Mouse (Mus musculus) ovary, adult 18-20 months (tissue): ENCODE data around the gene Htra2.

Experiments used
- DNase-seq: peaks from one replicate; pipeline ENCODE4 v3.0.0; 2022; ENCODE audit warnings: low spot score, mixed read lengths

Htra2 gene

DNA sequence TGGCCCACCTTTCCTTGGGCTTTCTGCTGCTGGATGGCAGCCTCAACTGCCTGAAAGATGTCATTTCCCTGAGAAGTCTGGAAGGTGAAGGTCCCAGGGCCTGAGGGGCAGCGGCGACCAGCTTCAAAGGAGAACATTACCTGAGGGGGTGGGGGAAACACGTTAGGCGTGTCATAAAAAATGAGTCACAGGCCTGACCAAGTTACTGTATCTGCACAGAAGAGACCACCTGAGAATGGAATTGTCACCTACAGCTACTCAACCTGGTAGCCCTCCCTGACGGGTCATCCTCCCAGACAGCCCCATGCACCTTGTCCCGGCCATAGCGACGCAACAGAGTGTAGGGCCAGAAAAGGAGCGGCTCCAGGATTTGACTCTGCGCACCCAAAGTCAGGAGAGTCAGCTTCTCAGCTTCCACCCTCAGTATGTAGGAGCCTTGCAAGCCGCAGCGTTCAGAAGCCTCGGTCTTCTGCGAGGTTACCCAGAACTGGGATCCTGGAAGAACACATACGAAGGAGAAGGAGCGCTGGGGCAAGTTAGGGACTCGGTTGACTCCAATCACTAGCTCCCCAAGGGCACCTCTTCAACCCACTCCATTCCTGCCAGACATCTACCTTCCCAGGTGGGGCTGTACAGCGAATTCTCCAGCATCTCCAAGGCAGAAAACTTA lies 23.0 kb downstream of the Htra2 start:
- DNase-seq, result no peak

DNA sequence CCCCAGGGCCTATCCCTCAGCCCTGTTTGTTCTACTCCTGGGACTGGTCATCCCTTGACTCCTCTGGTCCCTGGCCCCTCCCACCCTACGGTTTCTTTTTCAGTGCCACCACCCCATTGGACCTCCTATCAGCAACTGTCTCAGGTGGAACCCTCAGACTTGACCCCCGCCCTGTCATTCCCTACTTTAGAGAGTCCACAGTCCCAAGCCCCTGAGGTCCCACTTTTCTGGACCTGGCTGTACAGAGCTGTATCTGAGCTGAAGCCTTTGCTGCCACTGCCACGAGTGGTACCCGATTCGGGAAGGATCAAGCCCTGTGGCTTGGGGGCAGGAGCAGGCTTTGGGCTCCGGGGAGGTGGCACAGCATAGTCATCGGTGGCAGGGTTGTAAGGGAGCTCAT lies 24.0 kb downstream of the Htra2 start:
- DNase-seq, result no peak

DNA sequence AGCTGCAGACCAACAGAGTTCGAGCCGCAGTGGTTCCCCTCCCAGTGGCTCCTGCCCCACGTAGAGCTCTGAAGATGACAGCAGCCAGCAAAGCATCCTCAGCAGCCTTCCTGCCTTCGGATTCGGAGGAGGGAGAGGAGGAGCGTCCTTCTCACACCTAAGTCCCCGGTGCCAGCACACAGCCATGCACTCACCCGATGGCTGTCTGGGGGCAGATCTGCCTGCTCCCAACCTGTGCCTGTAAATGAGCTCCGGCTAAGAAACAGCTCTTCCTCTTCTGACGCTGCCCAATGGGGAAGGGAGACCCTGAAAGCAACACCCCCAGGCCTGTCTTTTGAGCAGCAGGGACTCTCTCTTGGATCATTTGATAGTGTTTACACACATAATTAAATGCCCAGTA lies 25.3 kb downstream of the Htra2 start:
- no peak for DNase-seq

DNA sequence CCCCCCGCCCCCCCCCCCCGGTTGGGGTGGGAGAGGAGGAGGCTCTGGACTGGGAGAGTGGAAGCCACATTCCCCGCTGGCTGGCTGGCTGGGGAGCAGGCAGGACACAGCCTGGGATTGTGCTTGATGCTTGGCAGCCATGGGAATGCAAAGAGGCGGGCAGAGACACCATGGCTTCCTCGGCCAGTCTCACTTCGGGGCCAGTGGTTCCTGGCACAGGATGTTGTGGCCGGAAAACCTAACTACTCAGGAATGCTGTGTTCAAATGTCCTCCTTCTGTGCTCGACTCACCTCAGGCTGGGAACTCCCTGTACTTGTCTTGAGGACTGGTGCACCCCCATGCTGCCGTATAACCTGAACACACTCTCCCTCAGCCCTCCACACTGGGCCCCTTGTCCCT lies 27.4 kb downstream of the Htra2 start:
- no peak for DNase-seq

DNA sequence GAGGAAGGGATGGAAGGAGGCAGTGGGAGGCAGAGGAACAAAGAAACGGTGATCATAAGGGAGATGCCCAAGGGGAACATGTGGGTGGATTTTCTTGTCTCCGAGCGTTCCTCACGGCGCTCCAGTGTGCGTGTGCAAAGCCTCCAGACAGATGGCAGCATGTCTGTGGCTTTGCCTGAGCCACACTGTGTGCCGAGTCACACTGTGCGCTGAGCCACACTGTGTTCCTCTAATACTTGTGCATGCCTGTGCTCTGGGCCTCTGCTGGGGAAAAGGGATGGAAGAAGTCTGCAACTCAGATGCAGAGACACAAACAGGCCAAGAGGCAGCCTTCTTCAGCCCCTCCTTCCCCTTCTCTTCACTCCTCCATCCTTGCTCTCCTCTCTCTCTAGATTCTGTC lies 27.8 kb downstream of the Htra2 start:
- no peak for DNase-seq

DNA sequence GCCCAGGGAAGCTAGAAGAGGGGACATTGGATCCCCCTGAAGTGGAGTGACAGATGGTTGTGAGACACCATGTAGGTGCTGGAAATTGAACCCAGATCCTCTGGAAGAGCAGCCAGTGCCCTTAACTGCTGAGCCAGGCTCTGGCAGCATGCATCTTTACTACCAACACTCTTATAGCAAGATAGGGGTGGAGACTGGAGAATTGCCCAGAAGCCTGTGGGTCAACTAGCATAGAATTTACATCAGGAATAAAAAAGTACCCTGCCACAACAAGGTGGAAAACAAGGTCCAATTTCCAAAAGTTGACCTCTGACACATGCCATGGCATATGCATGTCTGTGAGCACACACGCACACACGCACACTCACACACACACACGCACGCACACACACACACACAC lies 29.9 kb downstream of the Htra2 start:
- no peak for DNase-seq

DNA sequence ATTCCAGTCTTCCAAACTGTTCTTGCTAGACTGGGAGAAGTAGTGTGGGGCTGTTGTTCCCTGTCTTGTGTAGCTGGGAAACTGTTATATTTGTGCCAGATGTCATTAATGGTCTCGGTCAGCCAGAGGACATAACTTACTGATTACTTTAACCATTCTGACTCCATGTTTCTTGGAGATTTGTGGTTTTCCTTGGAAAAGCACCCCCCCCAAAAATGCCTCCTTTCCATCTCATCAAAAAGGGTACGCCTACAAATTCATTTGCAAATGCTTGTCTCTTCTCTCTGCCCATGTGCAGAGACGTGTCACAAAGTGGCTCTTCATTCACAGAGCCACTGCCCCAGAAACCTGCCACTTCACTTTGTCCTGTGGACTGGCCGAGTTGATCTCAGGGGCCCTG lies 30.7 kb downstream of the Htra2 start:
- DNase-seq, result no peak

DNA sequence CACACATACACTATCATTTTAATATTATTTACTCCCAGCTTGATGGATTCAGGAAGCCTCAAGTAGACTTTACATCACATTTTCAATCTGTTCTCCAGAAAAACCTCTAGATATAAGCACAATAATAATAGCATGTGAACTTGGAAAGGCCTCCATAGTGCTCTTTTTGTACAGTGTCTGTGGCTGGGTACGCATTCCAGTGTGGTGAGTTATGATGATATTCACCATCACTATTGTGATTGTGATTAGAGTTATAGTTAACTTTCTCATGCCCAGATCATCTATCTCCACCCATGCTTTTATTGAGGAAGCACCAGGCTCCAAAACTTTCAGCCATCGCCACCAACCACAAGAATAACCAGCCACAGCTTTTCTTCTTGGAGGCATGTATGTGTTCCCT lies 31.3 kb downstream of the Htra2 start:
- no peak for DNase-seq

DNA sequence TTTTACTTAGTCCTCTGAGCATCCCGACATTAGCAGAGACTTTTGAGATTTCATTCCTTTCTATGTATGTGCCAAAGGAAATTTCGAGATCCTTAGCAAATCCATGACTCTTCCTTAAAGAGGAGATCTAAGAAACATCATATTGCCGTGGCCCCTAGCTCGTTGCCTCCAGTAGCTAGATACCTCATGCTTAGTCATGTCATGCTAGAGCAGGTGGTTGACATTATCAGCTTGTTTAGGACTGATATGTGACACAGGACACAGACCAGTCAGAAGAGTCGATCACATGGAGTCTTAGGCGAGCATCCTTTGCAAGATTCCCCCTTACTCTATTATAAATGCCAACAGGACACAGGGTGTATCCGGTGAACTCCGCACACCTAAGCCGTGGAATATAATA lies 32.1 kb downstream of the Htra2 start:
- no peak for DNase-seq

DNA sequence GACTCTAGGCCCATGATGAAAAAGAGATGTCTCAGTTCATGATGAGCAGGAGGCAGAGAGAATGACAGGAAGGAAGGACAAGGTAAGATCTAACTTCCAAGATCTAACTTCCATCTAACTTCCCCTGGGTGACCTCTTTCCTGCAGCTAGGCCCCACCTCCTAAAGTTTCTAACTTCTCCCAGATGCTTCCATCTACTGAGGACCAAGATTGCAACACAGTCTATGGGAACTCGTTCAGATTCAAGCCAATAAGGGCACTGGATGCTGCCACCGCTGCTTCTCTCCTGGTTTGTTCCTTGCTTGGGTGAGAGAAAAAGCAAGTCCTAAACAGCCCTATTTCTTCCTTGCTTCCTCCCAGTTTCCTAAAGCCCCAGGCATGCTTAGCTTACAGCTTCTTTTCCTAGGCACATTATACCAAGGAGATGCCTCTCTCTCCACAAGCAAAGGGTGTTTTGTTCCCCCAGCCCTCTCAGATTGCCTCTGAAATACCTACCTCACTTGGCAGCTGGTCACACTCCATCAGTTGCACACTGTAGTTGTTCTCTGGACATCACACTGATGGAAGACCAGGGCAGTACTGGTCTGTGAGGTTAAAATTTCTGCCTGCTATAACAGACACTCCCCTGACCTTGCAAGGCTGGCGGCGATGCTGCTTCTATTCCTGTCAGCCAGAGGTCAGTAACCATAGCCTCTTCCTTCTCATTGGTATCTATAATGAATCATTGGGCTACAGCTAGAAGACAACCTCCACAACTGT lies 34.1 kb downstream of the Htra2 start:
- DNase-seq, result no peak

DNA sequence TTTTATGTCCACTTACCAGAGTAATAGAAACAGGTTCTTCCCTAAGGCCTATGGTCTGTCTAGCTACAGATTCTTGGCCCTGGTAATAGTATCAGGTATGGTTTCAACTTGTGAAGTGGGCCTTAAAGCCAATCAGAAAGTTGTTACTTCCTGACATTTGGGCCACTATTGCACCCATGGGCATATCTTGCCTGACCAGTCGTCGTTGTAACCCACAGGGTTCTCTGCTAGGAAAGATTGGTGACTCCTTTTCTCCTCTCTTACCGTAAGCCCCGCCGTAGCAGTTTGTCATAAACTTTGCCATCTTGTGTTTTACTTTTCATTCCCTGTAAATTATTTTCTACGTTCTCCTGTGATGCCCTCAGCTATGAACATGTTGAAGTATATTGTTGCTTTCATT lies 35.0 kb downstream of the Htra2 start:
- DNase-seq, result no peak

DNA sequence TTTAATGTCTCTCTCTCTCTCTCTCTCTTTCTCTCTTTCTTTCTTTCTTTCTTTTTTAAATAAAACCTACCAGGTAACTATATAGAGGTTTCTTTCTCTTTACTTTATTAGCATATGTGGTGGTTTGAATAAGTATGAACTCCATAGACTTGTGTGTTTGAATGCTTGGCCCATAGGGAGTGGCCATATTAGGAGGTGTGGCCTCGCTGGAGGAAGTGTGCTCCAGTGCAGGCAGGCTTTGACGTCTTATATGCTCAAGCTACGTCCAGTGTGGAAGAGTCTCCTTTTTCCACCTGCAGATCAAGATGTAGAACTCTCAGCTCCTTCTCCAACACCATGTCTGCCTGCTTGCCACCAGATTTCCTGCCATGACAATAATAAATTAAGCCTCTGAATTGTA lies 36.0 kb downstream of the Htra2 start:
- DNase-seq, result no peak

DNA sequence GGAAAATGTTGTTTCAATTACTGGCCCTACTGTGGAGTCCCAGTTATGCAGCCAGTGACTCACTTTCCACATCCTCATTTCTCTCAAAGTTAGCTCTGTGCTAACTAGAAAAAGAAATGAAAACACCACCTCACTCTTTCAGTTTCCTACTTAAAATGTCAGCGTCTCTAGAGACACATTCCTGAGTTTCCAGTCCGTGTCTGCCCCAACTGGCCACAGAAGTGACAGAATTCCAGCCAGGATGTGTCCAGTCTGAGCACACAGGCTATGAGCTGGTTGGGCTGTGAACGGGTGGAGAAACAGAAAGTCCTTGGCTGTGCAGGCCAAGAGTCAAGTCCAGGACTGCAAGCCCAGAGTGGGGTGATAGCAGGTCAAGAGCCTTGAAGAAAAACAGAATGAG lies 37.9 kb downstream of the Htra2 start:
- DNase-seq, result peak; percentile 38

DNA sequence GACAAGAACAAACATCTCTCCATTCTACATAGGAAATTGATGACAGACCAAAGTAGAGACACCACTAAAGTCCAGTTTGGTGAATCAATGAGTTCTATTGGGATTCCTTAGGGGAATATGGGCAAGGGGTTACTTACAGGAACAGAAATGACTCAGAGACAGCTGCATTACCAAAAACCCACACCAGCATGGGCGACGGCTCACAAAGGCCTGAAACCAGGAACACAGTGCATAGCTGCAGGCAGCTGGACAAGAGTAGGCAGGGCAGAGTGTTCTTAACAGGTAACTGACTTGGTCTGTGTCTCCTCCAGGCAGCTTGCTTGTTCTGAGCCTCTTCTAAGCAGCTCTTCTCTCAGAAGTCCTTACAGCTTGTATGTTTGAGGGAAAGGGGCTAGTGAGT lies 39.3 kb downstream of the Htra2 start:
- no peak for DNase-seq

DNA sequence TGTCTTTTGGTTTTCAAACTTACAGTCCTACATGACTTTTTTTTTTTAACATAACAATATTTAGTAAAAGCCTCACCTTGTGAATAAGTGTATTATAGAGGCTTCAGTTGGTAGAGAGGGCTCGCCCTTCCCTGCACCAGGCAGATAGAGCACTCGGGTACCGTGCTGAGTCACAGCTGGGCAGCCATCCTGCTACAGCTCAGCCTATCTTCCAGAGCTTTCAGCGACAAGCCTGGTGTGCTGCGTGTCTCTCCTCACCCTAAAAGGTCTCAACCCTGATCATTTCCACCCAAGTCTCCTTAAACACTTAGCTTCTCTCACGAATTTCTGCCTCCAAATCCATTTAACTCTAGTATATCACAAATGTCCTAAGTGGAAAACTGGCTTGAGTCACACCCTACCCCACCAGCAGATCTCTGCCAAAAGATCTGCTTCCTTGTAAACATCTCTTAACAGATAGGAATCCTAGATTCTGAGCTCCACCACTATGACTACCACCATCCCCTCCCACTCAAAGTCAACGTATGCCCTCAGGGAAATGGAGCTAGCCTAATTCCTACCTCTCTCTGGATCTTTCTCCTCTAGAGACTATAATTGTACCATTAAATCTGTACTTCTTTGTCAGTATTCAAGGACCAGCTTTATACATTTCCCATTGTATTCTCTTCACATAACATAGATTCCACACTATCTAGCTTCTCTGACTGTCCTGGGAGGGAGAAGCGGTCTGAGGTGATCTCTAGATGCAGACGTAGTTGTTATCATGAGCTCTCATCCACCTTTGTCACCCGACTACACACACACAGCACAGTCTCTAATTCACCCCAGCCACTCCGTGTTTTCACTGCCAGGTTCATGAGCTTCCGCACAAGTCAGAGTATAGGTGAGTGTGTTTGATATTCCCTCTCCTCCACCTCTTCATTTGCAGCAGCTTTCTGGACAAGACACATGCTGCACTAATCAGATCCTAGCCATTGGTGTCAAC lies 40.3 kb downstream of the Htra2 start:
- no peak for DNase-seq

DNA sequence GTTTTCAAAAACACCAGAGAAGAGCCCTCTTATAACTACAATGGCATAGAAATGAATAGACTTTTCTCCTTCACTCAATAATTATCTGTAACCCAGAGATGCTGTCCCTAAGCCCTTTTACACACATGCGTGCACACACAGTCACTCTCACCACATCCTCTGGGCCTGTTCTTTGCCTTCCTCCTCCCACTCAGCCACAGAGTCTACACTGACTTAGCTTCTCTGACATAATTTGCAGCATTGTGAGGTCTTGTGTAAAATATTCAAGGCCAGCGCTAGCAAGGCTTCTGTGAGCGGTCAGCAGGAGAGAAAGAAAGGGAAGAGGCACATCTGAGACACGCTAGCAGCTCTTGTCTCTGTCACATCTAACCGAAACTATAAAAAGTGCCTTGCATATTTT lies 41.6 kb downstream of the Htra2 start:
- no peak for DNase-seq

DNA sequence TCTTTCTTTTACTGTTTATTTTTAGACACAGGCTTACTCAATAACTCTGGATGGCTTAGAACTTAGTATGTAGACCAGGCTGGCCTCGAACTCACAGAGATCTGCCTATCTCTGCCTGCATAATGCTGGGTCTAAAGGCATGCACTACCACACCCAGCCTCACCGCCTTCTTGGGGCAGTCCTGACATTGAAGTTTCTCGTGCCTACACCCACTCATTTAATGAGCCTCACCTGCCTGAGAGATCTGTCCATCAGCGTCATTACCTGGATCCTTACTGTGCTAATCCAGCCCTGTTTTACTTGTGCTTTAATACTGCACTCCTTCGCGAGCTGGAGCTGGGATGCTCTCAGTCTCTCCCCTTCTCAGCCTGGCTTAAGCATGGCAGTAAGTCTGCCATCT lies 43.3 kb downstream of the Htra2 start:
- DNase-seq, result no peak

DNA sequence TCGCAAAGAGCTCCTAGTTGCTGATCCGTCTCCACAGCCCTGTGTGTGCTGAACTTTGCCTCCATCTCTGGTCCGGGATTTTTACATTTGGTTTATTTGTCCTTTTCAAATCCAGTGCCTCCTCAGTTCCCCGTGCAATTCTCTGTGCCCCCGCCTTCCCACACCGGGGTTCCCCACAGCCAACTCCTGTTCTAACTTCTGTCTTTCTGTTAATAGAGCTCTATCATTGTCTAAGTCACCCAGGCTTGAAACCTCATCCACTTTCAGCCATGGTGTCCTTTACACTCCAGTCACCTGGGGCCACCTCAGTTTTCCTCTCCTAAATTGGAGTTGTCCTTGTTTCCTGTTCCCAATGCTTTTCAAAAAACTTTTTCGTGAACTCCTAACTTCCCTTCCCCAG lies 43.8 kb downstream of the Htra2 start:
- DNase-seq, result no peak

DNA sequence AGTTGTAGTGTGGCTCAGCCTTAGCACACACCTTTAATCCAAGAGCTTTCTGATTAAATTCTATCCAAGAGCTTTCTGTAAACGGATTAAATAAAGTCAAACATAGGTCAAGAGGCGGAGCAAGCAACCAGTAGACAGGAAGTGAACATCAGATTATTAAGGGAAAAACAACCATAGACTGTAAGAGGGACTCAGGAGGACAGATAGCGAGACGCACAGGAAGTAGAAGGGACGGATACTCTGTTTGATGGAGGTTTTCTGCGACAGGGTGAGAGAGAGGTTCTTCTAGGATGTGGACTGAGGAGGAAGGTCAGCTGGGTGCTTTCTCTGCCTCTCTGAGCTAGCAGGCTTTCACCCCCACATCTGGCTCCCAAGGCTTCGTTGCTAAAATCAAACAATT lies 45.1 kb downstream of the Htra2 start:
- no peak for DNase-seq

DNA sequence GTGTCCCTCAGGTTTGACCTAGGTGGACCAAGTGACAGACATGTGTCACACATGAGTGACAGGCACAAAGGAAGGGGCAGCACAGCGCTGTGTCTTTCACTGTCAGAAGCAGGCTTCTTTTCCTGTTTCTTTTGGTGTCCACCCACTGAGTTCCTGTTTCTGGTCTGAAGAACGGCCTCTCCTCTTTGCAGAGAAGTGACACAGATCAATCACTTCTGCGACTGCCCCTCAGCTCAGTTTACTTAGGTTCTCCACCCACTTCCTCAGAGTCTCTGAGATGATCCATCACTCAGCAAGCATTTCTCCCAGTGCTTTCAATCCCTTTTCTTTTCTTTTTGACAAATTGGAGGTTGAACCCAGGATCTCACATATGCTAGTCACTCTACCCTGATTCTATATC lies 46.4 kb downstream of the Htra2 start:
- DNase-seq, result no peak

DNA sequence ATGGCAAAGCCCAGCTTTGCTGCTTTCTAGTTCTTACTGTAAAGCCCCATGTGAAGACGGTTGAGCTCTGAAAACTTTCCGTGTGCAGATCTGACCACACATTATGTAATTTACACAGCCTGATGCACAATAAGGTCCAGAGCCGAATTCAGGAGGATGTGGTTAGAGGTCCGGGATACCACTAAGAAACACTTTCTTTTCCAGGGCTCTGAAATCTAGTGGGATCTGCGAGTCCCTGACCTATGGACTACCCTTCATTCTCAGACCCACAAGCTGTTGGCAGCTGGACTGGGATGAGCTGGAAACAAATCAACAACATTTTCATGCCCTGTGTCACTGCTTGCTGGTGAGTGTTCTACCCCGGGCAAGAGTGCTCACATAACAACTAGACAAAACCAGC lies 49.0 kb downstream of the Htra2 start:
- DNase-seq, result peak; percentile 28

DNA sequence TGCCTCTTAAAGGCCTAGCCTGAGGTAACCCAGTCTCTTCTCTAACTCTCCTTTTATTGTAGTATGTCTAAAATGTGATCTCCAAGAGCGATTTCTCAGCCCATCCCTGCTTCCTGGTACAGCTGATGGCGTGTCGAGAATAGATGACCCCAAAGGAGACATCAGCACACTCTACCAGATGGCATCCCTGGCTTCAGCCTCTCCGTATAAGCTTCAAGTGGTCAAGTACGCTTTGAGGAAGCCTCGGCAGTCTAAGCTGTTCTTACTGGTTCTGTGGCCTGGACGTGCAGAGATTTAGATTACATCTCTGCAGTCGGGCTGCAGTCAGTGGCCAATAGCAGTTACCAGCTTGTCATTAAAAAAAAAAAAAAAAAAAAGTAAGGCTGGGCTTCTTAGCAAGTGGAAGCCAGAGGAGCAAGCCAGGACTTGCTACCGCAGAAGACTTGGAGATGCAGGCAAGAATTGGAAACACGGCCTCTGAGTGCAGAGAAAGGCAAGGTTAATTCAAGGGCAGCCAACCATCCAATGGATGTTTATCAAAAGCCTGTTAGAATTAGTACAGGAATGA lies 49.5 kb downstream of the Htra2 start:
- no peak for DNase-seq

DNA sequence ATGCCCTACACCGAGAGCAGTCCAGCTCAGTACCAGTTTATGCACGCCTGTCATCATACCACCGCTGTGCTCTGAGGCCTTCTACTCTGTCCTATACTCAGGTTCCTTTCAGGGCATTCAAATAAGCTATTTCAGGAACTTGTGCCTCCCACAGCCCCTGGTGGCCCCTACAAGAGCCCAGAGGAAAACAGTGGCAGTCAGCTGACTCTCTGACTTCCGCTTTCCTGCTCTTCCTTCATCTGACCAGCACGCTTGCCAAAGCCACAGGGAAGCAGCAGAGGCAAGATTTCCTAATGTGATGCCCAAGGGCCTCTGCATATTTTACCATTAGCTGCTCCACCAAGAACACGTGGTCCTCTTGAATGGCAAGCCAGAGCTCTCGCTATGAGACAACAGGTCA lies 50.2 kb downstream of the Htra2 start:
- no peak for DNase-seq
